Mouse (Mus musculus): ENCODE data around the gene Tmem120b.

DNA sequence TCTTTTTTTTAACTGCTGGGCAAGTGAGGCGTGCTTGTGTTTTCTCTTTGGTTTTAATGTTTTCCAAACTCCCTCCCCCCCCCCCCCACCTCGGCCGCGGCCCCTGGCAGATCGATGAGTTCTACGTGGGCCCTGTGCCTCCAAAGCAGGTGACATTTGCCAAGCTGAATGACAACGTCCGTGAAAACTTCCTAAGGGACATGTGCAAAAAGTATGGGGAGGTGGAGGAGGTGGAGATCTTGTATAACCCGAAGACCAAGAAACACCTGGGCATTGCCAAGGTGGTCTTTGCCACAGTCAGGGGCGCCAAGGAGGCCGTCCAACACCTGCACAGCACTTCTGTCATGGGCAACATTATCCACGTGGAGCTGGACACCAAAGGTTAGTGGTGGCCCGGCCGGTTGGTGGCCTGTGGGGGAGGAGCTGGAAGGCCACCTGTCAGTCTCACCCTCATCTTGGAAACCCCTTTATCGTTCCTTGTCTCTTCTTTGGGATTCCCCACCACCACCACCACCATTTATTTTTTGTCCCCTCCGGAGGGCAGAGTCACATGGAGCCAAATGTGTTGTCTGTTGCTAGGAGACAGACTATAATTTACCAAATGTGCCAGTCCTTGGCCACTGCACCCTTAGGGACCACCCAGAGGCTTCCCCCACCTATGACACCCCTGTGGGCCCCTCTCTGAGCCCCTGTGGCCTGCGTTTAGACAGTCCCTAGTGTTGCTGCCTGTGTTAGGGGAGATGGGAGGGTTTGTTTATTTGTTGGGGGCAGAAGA, 75.9 kb downstream of the Tmem120b start:
- TF ChIP-seq CTCF (IDR thresholded peaks at IDR 0.05; ENCODE audit: insufficient read depth, low read depth, low read length) (no peak), POLR2A (IDR thresholded peaks at IDR 0.05; ENCODE audit: insufficient read depth, low read depth, low read length) (no peak)

Measured in olfactory bulb, adult 2 months (tissue).